Mouse (Mus musculus) limb, embryonic 14.5 days (tissue): ENCODE results near the gene Rfx2. TPM values are rescaled to one million over a fixed set of nuclear protein-coding genes. Genes with fewer than 3 reads are reported as not detected.

ENCODE experiments used
- ATAC-seq: fragments of 200-750 bp; cut with Nextera tagmentation; 2 replicates; pipeline ENCODE4 v1.8.0; 2017; ENCODE audit warnings: low read depth, moderate number of reproducible peaks, moderate TSS enrichment; ENCODE audit not compliant: low FRiP score
- DNase-seq: peaks from one replicate; pipeline ENCODE4 v3.0.0-alpha.2; 2015; ENCODE audit warnings: low spot score
- H3K27ac ChIP-seq: fragments of 300-500 bp; sonication (generic); replicated peaks from 2 replicates; pipeline ENCODE4 v1.5.1; 2014; ENCODE audit warnings: low read depth, mild to moderate bottlenecking, low read length, moderate library complexity, mixed read lengths
- H3K27me3 ChIP-seq: fragments of 300-500 bp; sonication (generic); 2 replicates; pipeline ENCODE4 v1.6.1; 2014; ENCODE audit warnings: low read length, mixed read lengths; ENCODE audit not compliant: control insufficient read depth, insufficient read depth
- H3K36me3 ChIP-seq: fragments of 300-500 bp; sonication (generic); 2 replicates; pipeline ENCODE4 v1.6.1; 2014; ENCODE audit warnings: mild to moderate bottlenecking, low read length, moderate library complexity, mixed read lengths; ENCODE audit not compliant: control insufficient read depth, insufficient read depth
- H3K4me1 ChIP-seq: fragments of 300-500 bp; sonication (generic); 2 replicates; pipeline ENCODE4 v1.6.1; 2014; ENCODE audit warnings: antibody characterized with exemption, low read length, mixed read lengths; ENCODE audit not compliant: control insufficient read depth, insufficient read depth
- H3K4me2 ChIP-seq: fragments of 300-500 bp; sonication (generic); replicated peaks from 2 replicates; pipeline ENCODE4 v1.6.1; 2014; ENCODE audit warnings: low read depth, mild to moderate bottlenecking, low read length, moderate library complexity; ENCODE audit not compliant: severe bottlenecking
- H3K4me3 ChIP-seq: fragments of 300-500 bp; sonication (generic); replicated peaks from 2 replicates; pipeline ENCODE4 v1.5.1; 2014; ENCODE audit warnings: low read length
- H3K9ac ChIP-seq: fragments of 300-500 bp; sonication (generic); 2 replicates; pipeline ENCODE4 v1.6.1; 2014; ENCODE audit warnings: mild to moderate bottlenecking, low read depth, low read length, moderate library complexity; ENCODE audit not compliant: severe bottlenecking
- H3K9me3 ChIP-seq: fragments of 300-500 bp; sonication (generic); 2 replicates; pipeline ENCODE4 v1.6.1; 2016; ENCODE audit warnings: low read length; ENCODE audit not compliant: control insufficient read depth
- POLR2A ChIP-seq: fragments of 200-500 bp; IDR thresholded peaks from 2 replicates; pipeline ENCODE4 v1.8.0; 2012; ENCODE audit warnings: inconsistent platforms, mild to moderate bottlenecking, moderate library complexity, borderline replicate concordance; ENCODE audit not compliant: insufficient read depth, insufficient read length; ENCODE audit errors: extremely low read depth
- WGBS: fragments of 180-500 bp; shearing (Covaris S2); extraction: QIAGEN DNeasy Blood & Tissue Kit; methylation state at CpG from one replicate; pipeline ENCODE4 v1.1.7; 2014; 5-methylcytosine and 5-hydroxymethylcytosine counted together
- polyA plus RNA-seq, 2 experiments: library from polyadenylated mRNA; depleted of rRNA in 1 of 2; stranded (reverse) in 1 of 2; unstranded in 1 of 2; fragments of >200 nt; fragmentation: Nextera tagmentation in 1 of 2; extraction: Ambion mirVana in 1 of 2; gene quantifications; 2 replicates each; pipeline versions ENCODE4 v1.2.1 to v1.2.3; 2012 to 2014

The Rfx2 gene
- polyA plus RNA-seq, 2 experiments: 4.2 to 8.2 TPM

DNA sequence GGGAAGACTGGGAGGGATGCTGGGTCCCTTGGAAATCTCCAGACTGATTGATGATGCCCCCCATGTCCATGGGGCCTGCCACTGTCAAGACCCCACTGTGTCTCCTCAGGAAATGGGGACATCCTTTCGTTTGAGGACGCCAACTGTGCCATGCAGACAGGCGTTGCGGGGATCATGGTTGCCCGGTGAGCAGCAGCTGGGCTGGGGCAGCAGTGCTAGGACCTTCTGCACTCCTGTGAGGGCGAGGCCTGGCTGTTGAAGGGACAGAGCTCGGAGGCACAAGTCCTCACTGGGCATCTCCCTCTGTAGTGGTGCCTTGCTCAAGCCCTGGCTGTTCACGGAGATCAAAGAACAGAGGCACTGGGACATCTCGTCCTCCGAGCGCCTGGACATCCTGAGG lies 61.9 kb downstream of the Rfx2 start:
- 93% methylated on average over 11 of the region's 11 CpGs for WGBS
- no peaks in the 10 kb centered on the region for H3K27me3 ChIP-seq
- H3K4me1 ChIP-seq: peaks cover 7% of the 10 kb centered on the region
- H3K4me3 ChIP-seq: no peak overlapping the region
- H3K9ac ChIP-seq: no peak overlapping the region
- ATAC-seq (no peak), DNase-seq (no peak)
- H3K4me2 ChIP-seq: no peak overlapping the region
- H3K9me3 ChIP-seq: no peaks in the 10 kb centered on the region
- TF ChIP-seq POLR2A: no peak
- peaks cover 47% of the 10 kb centered on the region for H3K36me3 ChIP-seq
- H3K27ac ChIP-seq: no peak overlapping the region

- Histone ChIP-seq H3K4me3 (no peak overlapping the region), H3K4me1 (peaks cover 10% of the 10 kb centered on the region), H3K27ac (no peak overlapping the region), H3K9me3 (no peaks in the 10 kb centered on the region), H3K4me2 (no peak overlapping the region), H3K9ac (no peak overlapping the region), H3K27me3 (no peaks in the 10 kb centered on the region), H3K36me3 (peaks cover 47% of the 10 kb centered on the region)
- ATAC-seq (no peak), DNase-seq (no peak)
- 91% methylated on average over 29 of the region's 29 CpGs for WGBS
- TF ChIP-seq POLR2A: no peak
Measured at GRCm38 (mm10) chr17:56767531-56768135, 63.2 kb downstream of the Rfx2 start.

- no peaks in the 10 kb centered on the region for H3K9me3 ChIP-seq
- H3K4me1 ChIP-seq: peaks cover 15% of the 10 kb centered on the region
- TF ChIP-seq POLR2A: no peak
- ATAC-seq: no peak
- no peak overlapping the region for H3K4me3 ChIP-seq
- no peaks in the 10 kb centered on the region for H3K27me3 ChIP-seq
- H3K9ac ChIP-seq: no peak overlapping the region
- peaks cover 47% of the 10 kb centered on the region for H3K36me3 ChIP-seq
- no peak for DNase-seq
- no peak overlapping the region for H3K27ac ChIP-seq
- no peak overlapping the region for H3K4me2 ChIP-seq
- WGBS: 91% methylated on average over 27 of the region's 27 CpGs
Measured at GRCm38 (mm10) chr17:56766631-56767405, 64.0 kb downstream of the Rfx2 start.

GRCm38 (mm10) chr17:56765431-56765830 lies 65.4 kb downstream of the Rfx2 start:
- peak overlapping the region; percentile 94; the same call in 1 of the 2 replicates for H3K27ac ChIP-seq

DNA sequence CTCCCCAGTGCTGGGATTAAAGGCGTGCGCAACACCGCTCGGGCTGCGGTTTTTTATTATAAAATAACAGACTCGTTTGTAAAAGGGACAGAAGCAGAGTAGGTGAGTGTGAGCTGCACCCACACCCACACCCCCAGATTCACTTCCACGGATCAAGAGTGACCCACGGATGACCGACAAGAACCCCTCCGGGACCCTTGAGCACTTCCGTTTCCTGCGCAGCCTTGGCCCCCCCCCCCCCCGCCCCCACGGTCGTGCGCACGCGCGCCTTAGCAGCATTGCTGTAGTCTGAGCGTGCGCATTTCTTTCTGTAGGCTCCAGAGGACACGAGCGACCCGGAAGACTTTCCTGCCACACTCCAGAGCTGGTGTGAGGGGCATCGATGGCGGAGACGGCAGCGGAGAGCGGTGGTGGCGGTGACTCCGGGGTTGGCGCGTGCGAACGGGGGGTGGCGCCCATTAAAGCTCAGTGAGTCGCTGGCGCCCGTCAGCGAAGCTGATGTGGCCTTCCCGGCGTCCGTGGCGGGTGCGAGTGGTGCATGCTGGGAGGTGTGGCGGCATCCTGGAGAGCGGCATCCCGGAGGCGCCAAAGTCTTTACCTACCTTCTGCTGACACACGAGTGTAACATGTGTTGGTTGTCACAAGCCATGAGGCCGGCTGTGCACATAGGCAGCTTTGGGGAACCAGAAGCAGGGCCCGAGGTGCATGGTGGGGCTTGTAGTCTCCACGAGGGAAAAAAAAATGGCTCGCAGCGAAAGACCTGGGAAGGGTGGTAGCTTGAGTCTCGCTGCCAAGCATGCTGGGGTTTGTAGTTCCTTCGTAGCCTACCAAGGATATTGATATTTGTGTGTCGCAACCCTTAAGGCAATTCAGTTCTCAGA lies 66.1 kb downstream of the Rfx2 start, which contains the start of gene Dus3l:
Dus3l (plus strand) TSS at position 284 of the 881 bp plus-strand sequence.
- no peaks in the 10 kb centered on the region for H3K9me3 ChIP-seq
- peak within 1 kb of the TSS; percentile 73 for H3K4me2 ChIP-seq
- H3K36me3 ChIP-seq: peaks cover 33% of the 10 kb centered on the region
- peak within 1 kb of the TSS; percentile 80 for H3K9ac ChIP-seq
- peak; percentile 94 for DNase-seq
- H3K27me3 ChIP-seq: no peaks in the 10 kb centered on the region
- H3K4me3 ChIP-seq: peak within 1 kb of the TSS; percentile 87
- 2% methylated on average over 55 of the region's 58 CpGs for WGBS
- peak; percentile 42; the same call in 1 of the 2 replicates for TF ChIP-seq POLR2A
- peak; percentile 87 for ATAC-seq
- peak within 1 kb of the TSS; percentile 94 for H3K27ac ChIP-seq
- H3K4me1 ChIP-seq: peaks cover 15% of the 10 kb centered on the region

More at GRCm38 (mm10) chr17:56765431-56765830, 65.4 kb downstream of the Rfx2 start:
- Histone ChIP-seq H3K4me2 (peak overlapping the region; percentile 73), H3K9ac (peak overlapping the region; percentile 80), H3K9me3 (no peaks in the 10 kb centered on the region), H3K4me1 (peaks cover 15% of the 10 kb centered on the region), H3K4me3 (peak overlapping the region; percentile 87), H3K36me3 (peaks cover 40% of the 10 kb centered on the region), H3K27me3 (no peaks in the 10 kb centered on the region)
- WGBS: 60% methylated on average over 12 of the region's 12 CpGs
- no peak for ATAC-seq
- no peak for DNase-seq
- TF ChIP-seq POLR2A: no peak
